Mouse (Mus musculus): Measurements from ENCODE around the gene Spata17.
"Not testable (repeated sequence)": the region's sequence is repeated elsewhere in the genome, so short reads cannot be mapped to it uniquely, and the experiment has no call there.

Gene Spata17

GRCm38 (mm10) chr1:187175991-187176390, 39.3 kb downstream of the Spata17 start:
- DNase-seq (ENCODE audit: low spot score), result no peak

- DNase-seq (ENCODE audit: low spot score), result no peak
Observed at GRCm38 (mm10) chr1:187170361-187170760, 44.9 kb downstream of the Spata17 start.

GRCm38 (mm10) chr1:187169646-187170045, 45.6 kb downstream of the Spata17 start:
- DNase-seq (ENCODE audit: low spot score), result no peak

- no peak for DNase-seq (ENCODE audit: low spot score)
Observed at GRCm38 (mm10) chr1:187163571-187163970, 51.7 kb downstream of the Spata17 start.

GRCm38 (mm10) chr1:187155658-187156057, 59.6 kb downstream of the Spata17 start:
- no peak for DNase-seq (ENCODE audit: low spot score)

GRCm38 (mm10) chr1:187153681-187154080, 61.6 kb downstream of the Spata17 start:
- no peak for DNase-seq (ENCODE audit: low spot score)

- no peak for DNase-seq (ENCODE audit: low spot score)
Observed at GRCm38 (mm10) chr1:187152571-187152970, 62.7 kb downstream of the Spata17 start.

GRCm38 (mm10) chr1:187142984-187143383, 72.3 kb downstream of the Spata17 start:
- no peak for DNase-seq (ENCODE audit: low spot score)

GRCm38 (mm10) chr1:187137426-187137825, 77.8 kb downstream of the Spata17 start:
- no peak for DNase-seq (ENCODE audit: low spot score)

- DNase-seq (ENCODE audit: low spot score), result no peak
Observed at GRCm38 (mm10) chr1:187135887-187136286, 79.4 kb downstream of the Spata17 start.

- no peak for DNase-seq (ENCODE audit: low spot score)
Observed at GRCm38 (mm10) chr1:187133841-187134240, 81.4 kb downstream of the Spata17 start.

GRCm38 (mm10) chr1:187132348-187132747, 82.9 kb downstream of the Spata17 start:
- no peak for DNase-seq (ENCODE audit: low spot score)

- DNase-seq (ENCODE audit: low spot score), result not testable (repeated sequence)
Observed at GRCm38 (mm10) chr1:187127548-187127947, 87.7 kb downstream of the Spata17 start.

- DNase-seq (ENCODE audit: low spot score), result no peak
Observed at GRCm38 (mm10) chr1:187125733-187126132, 89.5 kb downstream of the Spata17 start.

- no peak for DNase-seq (ENCODE audit: low spot score)
Observed at GRCm38 (mm10) chr1:187124967-187125366, 90.3 kb downstream of the Spata17 start.

- DNase-seq (ENCODE audit: low spot score), result no peak
Observed at GRCm38 (mm10) chr1:187119300-187119699, 96.0 kb downstream of the Spata17 start.

- no peak for DNase-seq (ENCODE audit: low spot score)
Observed at GRCm38 (mm10) chr1:187118108-187118507, 97.2 kb downstream of the Spata17 start.

GRCm38 (mm10) chr1:187113716-187114115, 101.5 kb downstream of the Spata17 start:
- no peak for DNase-seq (ENCODE audit: low spot score)

- no peak for DNase-seq (ENCODE audit: low spot score)
Observed at GRCm38 (mm10) chr1:187102130-187102529, 113.1 kb downstream of the Spata17 start.

GRCm38 (mm10) chr1:187101202-187101601, 114.1 kb downstream of the Spata17 start:
- no peak for DNase-seq (ENCODE audit: low spot score)

- no peak for DNase-seq (ENCODE audit: low spot score)
Observed at GRCm38 (mm10) chr1:187100624-187101023, 114.6 kb downstream of the Spata17 start.

- DNase-seq (ENCODE audit: low spot score), result no peak
Observed at GRCm38 (mm10) chr1:187098285-187098684, 117.0 kb downstream of the Spata17 start.

GRCm38 (mm10) chr1:187092546-187092945, 122.7 kb downstream of the Spata17 start:
- no peak for DNase-seq (ENCODE audit: low spot score)

GRCm38 (mm10) chr1:187088660-187089395, 126.4 kb downstream of the Spata17 start:
- DNase-seq (ENCODE audit: low spot score), result no peak
